Mouse (Mus musculus): Measurements from ENCODE around the gene Taf6l. TPM values are rescaled to one million over a fixed set of nuclear protein-coding genes. Genes with fewer than 3 reads are reported as not detected.

Gene Taf6l
- polyA plus RNA-seq, 1 experiment from 2014 or later = 4.5 TPM

Other genes starting within 250 kb of the Taf6l start
- gene Slc22a8, start 195.2 kb downstream of the Taf6l start, polyA plus RNA-seq (2014; fragmentation: Illumina TruSeq; extraction: RNeasy Lipid Tissue Mini Kit (QIAGEN cat#74804); ENCODE audit: insufficient read depth, low read depth, low replicate concordance) = not detected
- gene Slc22a6, start 168.4 kb downstream of the Taf6l start, polyA plus RNA-seq (2014; fragmentation: Illumina TruSeq; extraction: RNeasy Lipid Tissue Mini Kit (QIAGEN cat#74804); ENCODE audit: insufficient read depth, low read depth, low replicate concordance) = not detected
- 0.19 TPM for gene Chrm1, start 122.6 kb downstream of the Taf6l start, polyA plus RNA-seq (2014; fragmentation: Illumina TruSeq; extraction: RNeasy Lipid Tissue Mini Kit (QIAGEN cat#74804); ENCODE audit: insufficient read depth, low read depth, low replicate concordance)
- 184 TPM for gene Slc3a2, start 63.0 kb downstream of the Taf6l start, polyA plus RNA-seq (2014; fragmentation: Illumina TruSeq; extraction: RNeasy Lipid Tissue Mini Kit (QIAGEN cat#74804); ENCODE audit: insufficient read depth, low read depth, low replicate concordance)
- 29.3 TPM for gene Wdr74, start 50.6 kb downstream of the Taf6l start, polyA plus RNA-seq (2014; fragmentation: Illumina TruSeq; extraction: RNeasy Lipid Tissue Mini Kit (QIAGEN cat#74804); ENCODE audit: insufficient read depth, low read depth, low replicate concordance)
- not detected for gene 1700092M07Rik, start 45.7 kb downstream of the Taf6l start, polyA plus RNA-seq (2014; fragmentation: Illumina TruSeq; extraction: RNeasy Lipid Tissue Mini Kit (QIAGEN cat#74804); ENCODE audit: insufficient read depth, low read depth, low replicate concordance)
- gene Stx5a, start 45.0 kb downstream of the Taf6l start, polyA plus RNA-seq (2014; fragmentation: Illumina TruSeq; extraction: RNeasy Lipid Tissue Mini Kit (QIAGEN cat#74804); ENCODE audit: insufficient read depth, low read depth, low replicate concordance) = 52.5 TPM
- 135 TPM for gene Nxf1, start 29.3 kb downstream of the Taf6l start, polyA plus RNA-seq (2014; fragmentation: Illumina TruSeq; extraction: RNeasy Lipid Tissue Mini Kit (QIAGEN cat#74804); ENCODE audit: insufficient read depth, low read depth, low replicate concordance)
- gene Tmem223, start 15.4 kb downstream of the Taf6l start, polyA plus RNA-seq (2014; fragmentation: Illumina TruSeq; extraction: RNeasy Lipid Tissue Mini Kit (QIAGEN cat#74804); ENCODE audit: insufficient read depth, low read depth, low replicate concordance) = 124 TPM
- gene Tmem179b, start 11.9 kb downstream of the Taf6l start, polyA plus RNA-seq (2014; fragmentation: Illumina TruSeq; extraction: RNeasy Lipid Tissue Mini Kit (QIAGEN cat#74804); ENCODE audit: insufficient read depth, low read depth, low replicate concordance) = 59.3 TPM
- 97.1 TPM for gene Polr2g, start 12.2 kb upstream of the Taf6l start, polyA plus RNA-seq (2014; fragmentation: Illumina TruSeq; extraction: RNeasy Lipid Tissue Mini Kit (QIAGEN cat#74804); ENCODE audit: insufficient read depth, low read depth, low replicate concordance)
- 1.6 TPM for gene Zbtb3, start 16.1 kb upstream of the Taf6l start, polyA plus RNA-seq (2014; fragmentation: Illumina TruSeq; extraction: RNeasy Lipid Tissue Mini Kit (QIAGEN cat#74804); ENCODE audit: insufficient read depth, low read depth, low replicate concordance)
- gene Ttc9c, start 32.9 kb upstream of the Taf6l start, polyA plus RNA-seq (2014; fragmentation: Illumina TruSeq; extraction: RNeasy Lipid Tissue Mini Kit (QIAGEN cat#74804); ENCODE audit: insufficient read depth, low read depth, low replicate concordance) = 10.6 TPM
- gene Hnrnpul2, start 33.6 kb upstream of the Taf6l start, polyA plus RNA-seq (2014; fragmentation: Illumina TruSeq; extraction: RNeasy Lipid Tissue Mini Kit (QIAGEN cat#74804); ENCODE audit: insufficient read depth, low read depth, low replicate concordance) = 37.3 TPM
- not detected for gene AC129217.1, start 43.4 kb upstream of the Taf6l start, polyA plus RNA-seq (2014; fragmentation: Illumina TruSeq; extraction: RNeasy Lipid Tissue Mini Kit (QIAGEN cat#74804); ENCODE audit: insufficient read depth, low read depth, low replicate concordance)
- 60.1 TPM for gene Bscl2, start 51.0 kb upstream of the Taf6l start, polyA plus RNA-seq (2014; fragmentation: Illumina TruSeq; extraction: RNeasy Lipid Tissue Mini Kit (QIAGEN cat#74804); ENCODE audit: insufficient read depth, low read depth, low replicate concordance)
- gene Gng3, start 52.8 kb upstream of the Taf6l start, polyA plus RNA-seq (2014; fragmentation: Illumina TruSeq; extraction: RNeasy Lipid Tissue Mini Kit (QIAGEN cat#74804); ENCODE audit: insufficient read depth, low read depth, low replicate concordance) = not detected
- 1.6 TPM for gene Lrrn4cl, start 64.4 kb upstream of the Taf6l start, polyA plus RNA-seq (2014; fragmentation: Illumina TruSeq; extraction: RNeasy Lipid Tissue Mini Kit (QIAGEN cat#74804); ENCODE audit: insufficient read depth, low read depth, low replicate concordance)
- 167 TPM for gene Ubxn1, start 85.1 kb upstream of the Taf6l start, polyA plus RNA-seq (2014; fragmentation: Illumina TruSeq; extraction: RNeasy Lipid Tissue Mini Kit (QIAGEN cat#74804); ENCODE audit: insufficient read depth, low read depth, low replicate concordance)
- 59.1 TPM for gene Uqcc3, start 94.5 kb upstream of the Taf6l start, polyA plus RNA-seq (2014; fragmentation: Illumina TruSeq; extraction: RNeasy Lipid Tissue Mini Kit (QIAGEN cat#74804); ENCODE audit: insufficient read depth, low read depth, low replicate concordance)
- 19.9 TPM for gene Lbhd1, start 97.3 kb upstream of the Taf6l start, polyA plus RNA-seq (2014; fragmentation: Illumina TruSeq; extraction: RNeasy Lipid Tissue Mini Kit (QIAGEN cat#74804); ENCODE audit: insufficient read depth, low read depth, low replicate concordance)
- not detected for gene Gm49403, start 97.5 kb upstream of the Taf6l start, polyA plus RNA-seq (2014; fragmentation: Illumina TruSeq; extraction: RNeasy Lipid Tissue Mini Kit (QIAGEN cat#74804); ENCODE audit: insufficient read depth, low read depth, low replicate concordance)
- gene 1810009A15Rik, start 102.4 kb upstream of the Taf6l start, polyA plus RNA-seq (2014; fragmentation: Illumina TruSeq; extraction: RNeasy Lipid Tissue Mini Kit (QIAGEN cat#74804); ENCODE audit: insufficient read depth, low read depth, low replicate concordance) = 54.1 TPM
- gene Gm49416, start 102.5 kb upstream of the Taf6l start, polyA plus RNA-seq (2014; fragmentation: Illumina TruSeq; extraction: RNeasy Lipid Tissue Mini Kit (QIAGEN cat#74804); ENCODE audit: insufficient read depth, low read depth, low replicate concordance) = not detected
- gene Ints5, start 106.6 kb upstream of the Taf6l start, polyA plus RNA-seq (2014; fragmentation: Illumina TruSeq; extraction: RNeasy Lipid Tissue Mini Kit (QIAGEN cat#74804); ENCODE audit: insufficient read depth, low read depth, low replicate concordance) = 8.7 TPM
- gene Ganab, start 111.7 kb upstream of the Taf6l start, polyA plus RNA-seq (2014; fragmentation: Illumina TruSeq; extraction: RNeasy Lipid Tissue Mini Kit (QIAGEN cat#74804); ENCODE audit: insufficient read depth, low read depth, low replicate concordance) = 51.6 TPM
- gene B3gat3, start 134.0 kb upstream of the Taf6l start, polyA plus RNA-seq (2014; fragmentation: Illumina TruSeq; extraction: RNeasy Lipid Tissue Mini Kit (QIAGEN cat#74804); ENCODE audit: insufficient read depth, low read depth, low replicate concordance) = 54.5 TPM
- gene Rom1, start 142.9 kb upstream of the Taf6l start, polyA plus RNA-seq (2014; fragmentation: Illumina TruSeq; extraction: RNeasy Lipid Tissue Mini Kit (QIAGEN cat#74804); ENCODE audit: insufficient read depth, low read depth, low replicate concordance) = 6.0 TPM
- gene Eml3, start 143.1 kb upstream of the Taf6l start, polyA plus RNA-seq (2014; fragmentation: Illumina TruSeq; extraction: RNeasy Lipid Tissue Mini Kit (QIAGEN cat#74804); ENCODE audit: insufficient read depth, low read depth, low replicate concordance) = 17.3 TPM
- gene Mta2, start 155.5 kb upstream of the Taf6l start, polyA plus RNA-seq (2014; fragmentation: Illumina TruSeq; extraction: RNeasy Lipid Tissue Mini Kit (QIAGEN cat#74804); ENCODE audit: insufficient read depth, low read depth, low replicate concordance) = 43.6 TPM
- 8.5 TPM for gene Tut1, start 167.4 kb upstream of the Taf6l start, polyA plus RNA-seq (2014; fragmentation: Illumina TruSeq; extraction: RNeasy Lipid Tissue Mini Kit (QIAGEN cat#74804); ENCODE audit: insufficient read depth, low read depth, low replicate concordance)
- 297 TPM for gene Eef1g, start 180.6 kb upstream of the Taf6l start, polyA plus RNA-seq (2014; fragmentation: Illumina TruSeq; extraction: RNeasy Lipid Tissue Mini Kit (QIAGEN cat#74804); ENCODE audit: insufficient read depth, low read depth, low replicate concordance)
- gene Ahnak, start 202.9 kb upstream of the Taf6l start, polyA plus RNA-seq (2014; fragmentation: Illumina TruSeq; extraction: RNeasy Lipid Tissue Mini Kit (QIAGEN cat#74804); ENCODE audit: insufficient read depth, low read depth, low replicate concordance) = 67.3 TPM